Mouse (Mus musculus) ES-E14 (cell line): Measurements from ENCODE around the gene Rad9a.
A peak's percentile ranks its signal among the peaks of the same experiment; 100 is the strongest.

Experiments
- HCFC1 ChIP-seq: IDR thresholded peaks from 2 replicates; pipeline ENCODE4 v1.6.1; 2012; ENCODE audit warnings: low read length, inconsistent platforms, borderline replicate concordance; ENCODE audit not compliant: insufficient read depth
- MAFK ChIP-seq: IDR thresholded peaks from 2 replicates; pipeline ENCODE4 v1.6.1; 2014; ENCODE audit warnings: mild to moderate bottlenecking, low read depth, low read length, inconsistent platforms; ENCODE audit not compliant: insufficient read depth
- ZC3H11A ChIP-seq: IDR thresholded peaks from 2 replicates; pipeline ENCODE4 v1.6.1; 2012; ENCODE audit warnings: low read depth, mild to moderate bottlenecking, inconsistent platforms, low read length, borderline replicate concordance
- ZNF384 ChIP-seq: IDR thresholded peaks from 2 replicates; pipeline ENCODE4 v1.6.1; 2012; ENCODE audit warnings: low read depth, low read length, inconsistent platforms

GRCm38 (mm10) chr19:4169378-4169784, 32.1 kb downstream of the Rad9a start:
- TF ChIP-seq MAFK = 0 out of 2 replicates have a peak, but pooled peaks have one; percentile 56
- 0 out of 2 replicates have a peak, but pooled peaks have one; percentile 27 for TF ChIP-seq ZC3H11A
- peak; percentile 74 for TF ChIP-seq HCFC1
- no peak for TF ChIP-seq ZNF384
